Mouse (Mus musculus): ENCODE data around the gene Cenpo.

GRCm38 (mm10) chr12:4158179-4158578 lies 75.9 kb downstream of the Cenpo start:
- TF ChIP-seq CTCF (IDR thresholded peaks at IDR 0.05; ENCODE audit: control insufficient read depth, insufficient read depth, low read length) (no peak), POLR2A (IDR thresholded peaks at IDR 0.05; ENCODE audit: borderline replicate concordance, control insufficient read depth, low read depth, low read length) (no peak)
